Mouse (Mus musculus): ENCODE measurements at regions not wholly inside any gene's neighbourhood (a gene's known extent, or its start where the extent isn't known, plus 50 kb on each side); places are given as distances from the start of the nearest gene placed in this dataset.
"Not testable (repeated sequence)": the region's sequence is repeated elsewhere in the genome, so short reads cannot be mapped to it uniquely, and the experiment has no call there.

- H3K4me2 ChIP-seq (ENCODE audit: low read depth): no peak overlapping the region
- 38% methylated on average over 8 of the region's 8 CpGs for WGBS (ENCODE audit: insufficient replicate concordance)
- DNase-seq (ENCODE audit: low read depth in 3 of 3, low spot score in 3 of 3): peak in 1 of 3 experiments; percentile 6
Observed at GRCm38 (mm10) chr5:74796421-74797067, 93.8 kb upstream of the Lnx1 start.

GRCm38 (mm10) chr5:74794726-74795125 is 92.0 kb upstream of the Lnx1 start:
- DNase-seq (ENCODE audit: low read depth in 3 of 3, low spot score in 3 of 3) (no peak), ATAC-seq (ENCODE audit: insufficient read depth) (no peak)

More at GRCm38 (mm10) chr5:74796421-74797067, 93.8 kb upstream of the Lnx1 start:
- no peak overlapping the region for H3K27ac ChIP-seq
- H3K4me3 ChIP-seq (ENCODE audit: insufficient read depth in 1 of 2, low read depth in 2 of 2, low read length in 2 of 2): no peak overlapping the region
- no peak for ATAC-seq (ENCODE audit: insufficient read depth)
- H3K36me3 ChIP-seq (replicated peaks; ENCODE audit: control insufficient read depth, insufficient read depth, low read depth): no peaks in the 10 kb centered on the region
- H3K9me3 ChIP-seq (ENCODE audit: control insufficient read depth, low read length): no peaks in the 10 kb centered on the region
- H3K4me1 ChIP-seq (replicated peaks; ENCODE audit: control insufficient read depth in 2 of 2, insufficient read depth in 2 of 2, low read length in 1 of 2): no peaks in the 10 kb centered on the region; a peak in 1 of 4 replicates
- no peaks in the 10 kb centered on the region for H3K27me3 ChIP-seq (ENCODE audit: control insufficient read depth, insufficient read depth, low read length)
- TF ChIP-seq CTCF (IDR thresholded peaks at IDR 0.05; ENCODE audit: low read depth) (peak; percentile 50), EP300 (IDR thresholded peaks at IDR 0.05; ENCODE audit: low read depth) (no peak)
- no peak overlapping the region for H3K9ac ChIP-seq (replicated peaks)

GRCm38 (mm10) chr5:74793431-74793830 is 90.7 kb upstream of the Lnx1 start:
- ATAC-seq (ENCODE audit: insufficient read depth) (no peak), DNase-seq (ENCODE audit: low read depth in 3 of 3, low spot score in 3 of 3) (no peak)
- Histone ChIP-seq H3K36me3 (replicated peaks; ENCODE audit: control insufficient read depth, insufficient read depth, low read depth) (no peaks in the 10 kb centered on the region), H3K4me2 (ENCODE audit: low read depth) (no peak overlapping the region), H3K4me1 (replicated peaks; ENCODE audit: control insufficient read depth in 2 of 2, insufficient read depth in 2 of 2, low read length in 1 of 2) (no peaks in the 10 kb centered on the region; a peak in 1 of 4 replicates), H3K9ac (replicated peaks) (no peak overlapping the region), H3K4me3 (ENCODE audit: insufficient read depth in 1 of 2, low read depth in 2 of 2, low read length in 2 of 2) (no peak overlapping the region), H3K9me3 (ENCODE audit: control insufficient read depth, low read length) (no peaks in the 10 kb centered on the region), H3K27ac (no peak overlapping the region), H3K27me3 (ENCODE audit: control insufficient read depth, insufficient read depth, low read length) (no peaks in the 10 kb centered on the region)
- 62% methylated on average over 4 of the region's 4 CpGs for WGBS (ENCODE audit: insufficient replicate concordance)
- TF ChIP-seq CTCF (IDR thresholded peaks at IDR 0.05; ENCODE audit: low read depth) (no peak), EP300 (IDR thresholded peaks at IDR 0.05; ENCODE audit: low read depth) (no peak)

More at GRCm38 (mm10) chr5:74794726-74795125, 92.0 kb upstream of the Lnx1 start:
- Histone ChIP-seq H3K27me3 (ENCODE audit: control insufficient read depth, insufficient read depth, low read length) (no peaks in the 10 kb centered on the region), H3K9ac (replicated peaks) (no peak overlapping the region), H3K4me2 (ENCODE audit: low read depth) (no peak overlapping the region), H3K9me3 (ENCODE audit: control insufficient read depth, low read length) (no peaks in the 10 kb centered on the region), H3K36me3 (replicated peaks; ENCODE audit: control insufficient read depth, insufficient read depth, low read depth) (no peaks in the 10 kb centered on the region), H3K4me1 (replicated peaks; ENCODE audit: control insufficient read depth in 2 of 2, insufficient read depth in 2 of 2, low read length in 1 of 2) (no peaks in the 10 kb centered on the region; a peak in 1 of 4 replicates), H3K4me3 (ENCODE audit: insufficient read depth in 1 of 2, low read depth in 2 of 2, low read length in 2 of 2) (no peak overlapping the region), H3K27ac (no peak overlapping the region)
- TF ChIP-seq CTCF (IDR thresholded peaks at IDR 0.05; ENCODE audit: low read depth): no peak
- no peak for TF ChIP-seq EP300 (IDR thresholded peaks at IDR 0.05; ENCODE audit: low read depth)
- WGBS (ENCODE audit: insufficient replicate concordance): 50% methylated on average over 4 of the region's 4 CpGs

GRCm38 (mm10) chr5:74792936-74793335 is 90.2 kb upstream of the Lnx1 start:
- no peak overlapping the region for H3K4me2 ChIP-seq (ENCODE audit: low read depth)
- no peaks in the 10 kb centered on the region for H3K36me3 ChIP-seq (replicated peaks; ENCODE audit: control insufficient read depth, insufficient read depth, low read depth)
- no peak overlapping the region for H3K4me3 ChIP-seq (ENCODE audit: insufficient read depth in 1 of 2, low read depth in 2 of 2, low read length in 2 of 2)
- no peaks in the 10 kb centered on the region for H3K27me3 ChIP-seq (ENCODE audit: control insufficient read depth, insufficient read depth, low read length)
- 42% methylated on average over 8 of the region's 8 CpGs for WGBS (ENCODE audit: insufficient replicate concordance)
- no peak overlapping the region for H3K27ac ChIP-seq
- TF ChIP-seq EP300 (IDR thresholded peaks at IDR 0.05; ENCODE audit: low read depth) (no peak), CTCF (IDR thresholded peaks at IDR 0.05; ENCODE audit: low read depth) (no peak)
- no peak for ATAC-seq (ENCODE audit: insufficient read depth)
- H3K9ac ChIP-seq (replicated peaks): no peak overlapping the region
- H3K9me3 ChIP-seq (ENCODE audit: control insufficient read depth, low read length): no peaks in the 10 kb centered on the region
- DNase-seq (ENCODE audit: low read depth in 3 of 3, low spot score in 3 of 3): no peak
- H3K4me1 ChIP-seq (replicated peaks; ENCODE audit: control insufficient read depth in 2 of 2, insufficient read depth in 2 of 2, low read length in 1 of 2): no peaks in the 10 kb centered on the region; a peak in 1 of 4 replicates

- TF ChIP-seq CTCF (IDR thresholded peaks at IDR 0.05; ENCODE audit: low read depth) (0 out of 2 replicates have a peak, but pooled peaks have one; percentile 5), EP300 (IDR thresholded peaks at IDR 0.05; ENCODE audit: low read depth) (no peak)
- 5% methylated on average over 7 of the region's 7 CpGs for WGBS (ENCODE audit: insufficient replicate concordance)
- no peak for ATAC-seq (ENCODE audit: insufficient read depth)
- no peaks in the 10 kb centered on the region; a peak in 1 of 4 replicates for H3K4me1 ChIP-seq (replicated peaks; ENCODE audit: control insufficient read depth in 2 of 2, insufficient read depth in 2 of 2, low read length in 1 of 2)
- no peaks in the 10 kb centered on the region for H3K9me3 ChIP-seq (ENCODE audit: control insufficient read depth, low read length)
- H3K4me3 ChIP-seq (ENCODE audit: insufficient read depth in 1 of 2, low read depth in 2 of 2, low read length in 2 of 2): no peak overlapping the region
- H3K4me2 ChIP-seq (ENCODE audit: low read depth): no peak overlapping the region
- DNase-seq (ENCODE audit: low read depth in 3 of 3, low spot score in 3 of 3): peak in 2 of 3 experiments; percentile 7 to 9
- H3K27me3 ChIP-seq (ENCODE audit: control insufficient read depth, insufficient read depth, low read length): no peaks in the 10 kb centered on the region
- H3K27ac ChIP-seq: no peak overlapping the region
- H3K9ac ChIP-seq (replicated peaks): no peak overlapping the region
- no peaks in the 10 kb centered on the region for H3K36me3 ChIP-seq (replicated peaks; ENCODE audit: control insufficient read depth, insufficient read depth, low read depth)
Observed at GRCm38 (mm10) chr5:74792301-74792700, 89.6 kb upstream of the Lnx1 start.

- H3K27me3 ChIP-seq (ENCODE audit: control insufficient read depth, insufficient read depth, low read length); H3K4me1 ChIP-seq (replicated peaks; ENCODE audit: control insufficient read depth in 2 of 2, insufficient read depth in 2 of 2, low read length in 1 of 2); DNase-seq (ENCODE audit: low read depth in 3 of 3, low spot score in 3 of 3); H3K4me3 ChIP-seq (ENCODE audit: insufficient read depth in 1 of 2, low read depth in 2 of 2, low read length in 2 of 2); H3K9me3 ChIP-seq (ENCODE audit: control insufficient read depth, low read length); H3K36me3 ChIP-seq (replicated peaks; ENCODE audit: control insufficient read depth, insufficient read depth, low read depth); ATAC-seq (ENCODE audit: insufficient read depth); H3K27ac ChIP-seq; H3K4me2 ChIP-seq (ENCODE audit: low read depth); H3K9ac ChIP-seq (replicated peaks): not testable (repeated sequence)
- 75% methylated on average over 4 of the region's 4 CpGs for WGBS (ENCODE audit: insufficient replicate concordance)
Observed at GRCm38 (mm10) chr5:74790501-74790900, 87.8 kb upstream of the Lnx1 start.

Measured in liver, embryonic 14.5 days (tissue).